In genomic region chr13:49461458-49462132, GRCm38 (mm10) we compare ENCODE assay signal across 12 mouse cellular contexts. TPM values are rescaled to one million over a fixed set of nuclear protein-coding genes. Genes with fewer than 3 reads are reported as not detected.
A peak's percentile ranks its signal among the peaks of the same experiment; 100 is the strongest.
DNase-seq lines count a peak whose midpoint lies in the region; ATAC-seq and TF ChIP-seq lines count a peak whose summit lies in the region.
"Had no signal": no experiment of that assay in that cellular context is flagged by ENCODE, and none has a peak within 500 bp of the region (broad histone marks: within the 10 kb centered on the region; RNA-seq: fewer than 3 reads in every experiment).

No protein-coding gene starts in this region.

- H3K27me3 ChIP-seq in forebrain, embryonic 11.5 days (ENCODE audit: control insufficient read depth, insufficient read depth, low read length) = no peaks in the 10 kb centered on the region
- H3K27me3 ChIP-seq in forebrain, embryonic 10.5 days (ENCODE audit: poor library complexity, severe bottlenecking) = no peaks in the 10 kb centered on the region
- no peaks in the 10 kb centered on the region for H3K27me3 ChIP-seq in limb, embryonic 12.5 days
- no peaks in the 10 kb centered on the region for H3K27me3 ChIP-seq in limb, embryonic 10.5 days (ENCODE audit: low read depth, poor library complexity, severe bottlenecking)
- H3K27me3 ChIP-seq in small intestine, adult 2 months (ENCODE audit: control insufficient read depth, insufficient read depth, low read length) = no peaks in the 10 kb centered on the region
- no peaks in the 10 kb centered on the region for H3K27me3 ChIP-seq in forebrain, embryonic 16.5 days (replicated peaks; ENCODE audit: control insufficient read depth, insufficient read depth, low read length)
- H3K27me3 ChIP-seq: liver, embryonic 13.5 days; Patski had no signal

- no peak overlapping the region for H3K4me3 ChIP-seq in forebrain, embryonic 11.5 days (ENCODE audit: low read depth, low read length)
- H3K4me3 ChIP-seq in forebrain, embryonic 10.5 days = no peak overlapping the region
- no peak overlapping the region for H3K4me3 ChIP-seq in limb, embryonic 12.5 days (replicated peaks)
- H3K4me3 ChIP-seq in limb, embryonic 10.5 days = no peak overlapping the region
- H3K4me3 ChIP-seq in small intestine, adult 2 months (ENCODE audit: low read depth, low read length) = no peak overlapping the region
- H3K4me3 ChIP-seq in forebrain, embryonic 16.5 days (replicated peaks; ENCODE audit: low read length) = no peak overlapping the region
- H3K4me3 ChIP-seq: liver, embryonic 13.5 days; myocyte had no signal

- no peaks in the 10 kb centered on the region for H3K4me1 ChIP-seq in forebrain, embryonic 11.5 days (replicated peaks; ENCODE audit: control insufficient read depth, insufficient read depth, low read length)
- no peaks in the 10 kb centered on the region for H3K4me1 ChIP-seq in forebrain, embryonic 10.5 days
- H3K4me1 ChIP-seq in limb, embryonic 12.5 days (replicated peaks) = peaks cover 10% of the 10 kb centered on the region
- no peaks in the 10 kb centered on the region for H3K4me1 ChIP-seq in limb, embryonic 10.5 days
- H3K4me1 ChIP-seq in small intestine, adult 2 months (ENCODE audit: control insufficient read depth, insufficient read depth, insufficient read length, low read length) = no peaks in the 10 kb centered on the region
- no peaks in the 10 kb centered on the region for H3K4me1 ChIP-seq in forebrain, embryonic 16.5 days (replicated peaks; ENCODE audit: control insufficient read depth, insufficient read depth, low read length)

- no peak overlapping the region for H3K4me2 ChIP-seq in forebrain, embryonic 11.5 days (ENCODE audit: low read depth, low read length, severe bottlenecking)
- no peak overlapping the region for H3K4me2 ChIP-seq in limb, embryonic 12.5 days
- no peak overlapping the region for H3K4me2 ChIP-seq in forebrain, embryonic 16.5 days (ENCODE audit: low read length)
- H3K4me2 ChIP-seq: liver, embryonic 13.5 days had no signal

- H3K27ac ChIP-seq in forebrain, embryonic 11.5 days (ENCODE audit: low read depth, low read length) = no peak overlapping the region
- no peak overlapping the region for H3K27ac ChIP-seq in forebrain, embryonic 10.5 days
- H3K27ac ChIP-seq in limb, embryonic 12.5 days = peak overlapping the region; percentile 5; the same call in 1 of the 2 replicates
- no peak overlapping the region for H3K27ac ChIP-seq in limb, embryonic 10.5 days
- peak overlapping the region; percentile 41 for H3K27ac ChIP-seq in small intestine, adult 2 months (ENCODE audit: insufficient read depth, low read depth, low read length)
- no peak overlapping the region for H3K27ac ChIP-seq in forebrain, embryonic 16.5 days (ENCODE audit: low read length)
- H3K27ac ChIP-seq: liver, embryonic 13.5 days had no signal

- TF ChIP-seq CTCF in small intestine, adult 2 months (IDR thresholded peaks at IDR 0.05; ENCODE audit: extremely low read depth, insufficient read length, insufficient replicate concordance, low read depth, low read length) = no peak

- 86% methylated on average over 15 of the region's 15 CpGs for WGBS in forebrain, embryonic 11.5 days
- 88% methylated on average over 15 of the region's 15 CpGs for WGBS in forebrain, embryonic 10.5 days
- WGBS in limb, embryonic 12.5 days = 93% methylated on average over 15 of the region's 15 CpGs
- WGBS in limb, embryonic 10.5 days = 94% methylated on average over 15 of the region's 15 CpGs
- 82% methylated on average over 15 of the region's 15 CpGs for WGBS in small intestine, adult 2 months
- WGBS in forebrain, embryonic 16.5 days = 90% methylated on average over 15 of the region's 15 CpGs

- peaks cover 2% of the 10 kb centered on the region; the same call in 1 of the 2 replicates for H3K36me3 ChIP-seq in forebrain, embryonic 11.5 days (ENCODE audit: control insufficient read depth, insufficient read depth, low read length)
- peaks cover 81% of the 10 kb centered on the region for H3K36me3 ChIP-seq in forebrain, embryonic 10.5 days (replicated peaks)
- H3K36me3 ChIP-seq in limb, embryonic 12.5 days = peaks cover 66% of the 10 kb centered on the region
- peaks cover 79% of the 10 kb centered on the region for H3K36me3 ChIP-seq in limb, embryonic 10.5 days
- peaks cover 35% of the 10 kb centered on the region for H3K36me3 ChIP-seq in small intestine, adult 2 months (ENCODE audit: control insufficient read depth, insufficient read depth, low read length)
- H3K36me3 ChIP-seq in forebrain, embryonic 16.5 days (ENCODE audit: control insufficient read depth, insufficient read depth) = peaks cover 12% of the 10 kb centered on the region; the same call in 1 of the 2 replicates

- H3K9ac ChIP-seq in forebrain, embryonic 11.5 days (ENCODE audit: low read length) = no peak overlapping the region
- H3K9ac ChIP-seq in limb, embryonic 12.5 days (replicated peaks) = no peak overlapping the region
- H3K9ac ChIP-seq in forebrain, embryonic 16.5 days (replicated peaks; ENCODE audit: low read depth, low read length) = no peak overlapping the region
- H3K9ac ChIP-seq: liver, embryonic 13.5 days had no signal

- ATAC-seq in forebrain, embryonic 11.5 days (replicated peaks; ENCODE audit: low FRiP score) = no peak
- ATAC-seq in limb, embryonic 12.5 days (ENCODE audit: insufficient number of reproducible peaks, insufficient read depth, low FRiP score, low TSS enrichment, low read depth) = no peak
- ATAC-seq in monocyte, adult 5-6 weeks (replicated peaks; ENCODE audit: insufficient number of reproducible peaks, low FRiP score, low TSS enrichment, poor library complexity, severe bottlenecking) = no peak
- no peak for ATAC-seq in forebrain, embryonic 16.5 days
- ATAC-seq: Patski had no signal

- DNase-seq in forebrain, embryonic 11.5 days (ENCODE audit: low spot score) = peak; percentile 22
- DNase-seq in forebrain, embryonic 10.5 days (ENCODE audit: extremely low spot score, low spot score) = no peak
- DNase-seq in limb, embryonic 10.5 days (ENCODE audit: low spot score) = no peak
- peak; percentile 80 for DNase-seq in kidney, postnatal 14 days
- DNase-seq: liver, embryonic 13.5 days; spleen, adult 18-20 months had no signal

- H3K9me3 ChIP-seq in forebrain, embryonic 11.5 days (ENCODE audit: control insufficient read depth, low read length) = no peaks in the 10 kb centered on the region
- H3K9me3 ChIP-seq in forebrain, embryonic 10.5 days = no peaks in the 10 kb centered on the region
- no peaks in the 10 kb centered on the region for H3K9me3 ChIP-seq in limb, embryonic 12.5 days
- no peaks in the 10 kb centered on the region for H3K9me3 ChIP-seq in limb, embryonic 10.5 days (replicated peaks)
- H3K9me3 ChIP-seq in forebrain, embryonic 16.5 days (ENCODE audit: control insufficient read depth, low read length) = no peaks in the 10 kb centered on the region
- H3K9me3 ChIP-seq: liver, embryonic 13.5 days had no signal

- TF ChIP-seq POLR2A in small intestine, adult 2 months (IDR thresholded peaks at IDR 0.05; ENCODE audit: low read depth, low read length) = no peak

RNA-seq across cellular contexts. Expression of gene Tes3-ps, which starts 31.5 kb away (rescaled TPM):
- 1.2 and 1.5 TPM in 2 replicates for polyA plus RNA-seq in forebrain, embryonic 11.5 days (2014; fragmentation: Nextera tagmentation; extraction: Ambion mirVana)
- polyA plus RNA-seq in forebrain, embryonic 10.5 days (2016; fragmentation: Nextera tagmentation; extraction: Ambion mirVana) = 1.5 and 1.8 TPM in 2 replicates
- 1.1 and 1.6 TPM in 2 replicates for polyA plus RNA-seq in limb, embryonic 12.5 days (2016; fragmentation: Nextera tagmentation; extraction: Ambion mirVana)
- 1.0 and 1.5 TPM in 2 replicates for polyA plus RNA-seq in limb, embryonic 10.5 days (2016; fragmentation: Nextera tagmentation; extraction: Ambion mirVana)
- not detected in 2 replicates for polyA plus RNA-seq in small intestine, adult 2 months (2012; rRNA removed)
- total RNA-seq in monocyte, adult 5-6 weeks (2017) = 1.9 to 2.1 TPM (median 2.0 TPM) in 3 replicates
- polyA plus RNA-seq in forebrain, embryonic 16.5 days (2015; fragmentation: Nextera tagmentation; extraction: Ambion mirVana) = 0.58 and 0.61 TPM in 2 replicates

RNA-seq across cellular contexts. Expression of gene Ippk, which starts 40.5 kb away (rescaled TPM):
- polyA plus RNA-seq in forebrain, embryonic 11.5 days (2014; fragmentation: Nextera tagmentation; extraction: Ambion mirVana) = 16.6 and 16.9 TPM in 2 replicates
- 18.7 and 20.4 TPM in 2 replicates for polyA plus RNA-seq in forebrain, embryonic 10.5 days (2016; fragmentation: Nextera tagmentation; extraction: Ambion mirVana)
- 14.7 and 16.4 TPM in 2 replicates for polyA plus RNA-seq in limb, embryonic 12.5 days (2016; fragmentation: Nextera tagmentation; extraction: Ambion mirVana)
- polyA plus RNA-seq in limb, embryonic 10.5 days (2016; fragmentation: Nextera tagmentation; extraction: Ambion mirVana) = 17.3 and 21.0 TPM in 2 replicates
- polyA plus RNA-seq in small intestine, adult 2 months (2012; rRNA removed) = 2.6 TPM in 2 replicates
- 5.0 to 8.4 TPM (median 7.5 TPM) in 3 replicates for total RNA-seq in monocyte, adult 5-6 weeks (2017)
- 16.9 and 17.3 TPM in 2 replicates for polyA plus RNA-seq in forebrain, embryonic 16.5 days (2015; fragmentation: Nextera tagmentation; extraction: Ambion mirVana)

RNA-seq across cellular contexts. Expression of gene Ecm2, which starts 43.0 kb away (rescaled TPM):
- 0.76 and 0.80 TPM in 2 replicates for polyA plus RNA-seq in forebrain, embryonic 11.5 days (2014; fragmentation: Nextera tagmentation; extraction: Ambion mirVana)
- 0.34 and 0.63 TPM in 2 replicates for polyA plus RNA-seq in forebrain, embryonic 10.5 days (2016; fragmentation: Nextera tagmentation; extraction: Ambion mirVana)
- polyA plus RNA-seq in limb, embryonic 12.5 days (2016; fragmentation: Nextera tagmentation; extraction: Ambion mirVana) = 0.51 and 0.55 TPM in 2 replicates
- polyA plus RNA-seq in limb, embryonic 10.5 days (2016; fragmentation: Nextera tagmentation; extraction: Ambion mirVana) = 0.21 and 0.45 TPM in 2 replicates
- 0.17 and 0.19 TPM in 2 replicates for polyA plus RNA-seq in small intestine, adult 2 months (2012; rRNA removed)
- total RNA-seq in monocyte, adult 5-6 weeks (2017) = 0.21 TPM in 1 of 3 replicates, not detected in the others
- 1.5 and 1.6 TPM in 2 replicates for polyA plus RNA-seq in forebrain, embryonic 16.5 days (2015; fragmentation: Nextera tagmentation; extraction: Ambion mirVana)

Comparison
In these comparisons a context has a peak if more than half of its experiments do, and no peak if none do; other contexts are left out.
1. DNase-seq: peak in forebrain, embryonic 11.5 days (single experiment) and kidney, postnatal 14 days (single experiment); none in forebrain, embryonic 10.5 days (single experiment) and limb, embryonic 10.5 days (single experiment).
2. H3K27ac ChIP-seq: peak in limb, embryonic 12.5 days (single experiment) and small intestine, adult 2 months (single experiment); none in forebrain, embryonic 11.5 days (single experiment), forebrain, embryonic 10.5 days (single experiment), limb, embryonic 10.5 days (single experiment) and forebrain, embryonic 16.5 days (single experiment).